Comparison of ENCODE assay signal across 8 mouse cellular contexts in genomic region chr11:117043524-117043923, GRCm38 (mm10).
A peak's percentile ranks its signal among the peaks of the same experiment; 100 is the strongest.
DNase-seq lines count a peak whose midpoint lies in the region; ATAC-seq and TF ChIP-seq lines count a peak whose summit lies in the region.

No protein-coding gene starts in this region.

- H3K27ac ChIP-seq in forebrain, embryonic 12.5 days = no peak overlapping the region
- H3K27ac ChIP-seq in midbrain, embryonic 16.5 days (ENCODE audit: low read length) = 0 out of 2 replicates have a peak overlapping the region, but pooled peaks have one; percentile 11
- no peak overlapping the region for H3K27ac ChIP-seq in spleen, adult 2 months (ENCODE audit: insufficient read depth, low read length)

- no peak for TF ChIP-seq POLR2A in spleen, adult 2 months (IDR thresholded peaks at IDR 0.05; ENCODE audit: low read depth, low read length)

- DNase-seq in MN1 (ENCODE audit: low spot score) = peak; percentile 68
- DNase-seq in adrenal gland, postnatal 4 days (ENCODE audit: low spot score in 2 of 2) = peak; percentile 46 to 47
- peak; percentile 57 to 71 for DNase-seq in heart, postnatal 36 days
- peak; percentile 59 to 79 for DNase-seq in left cerebral cortex, adult 8-10 months (ENCODE audit: low spot score in 2 of 2)
- peak in 1 of 2 experiments; percentile 52 for DNase-seq in spleen, adult 2 months (ENCODE audit: low read depth in 1 of 2, low spot score in 2 of 2)

- no peak overlapping the region for H3K9ac ChIP-seq in forebrain, embryonic 12.5 days
- H3K9ac ChIP-seq in midbrain, embryonic 16.5 days (ENCODE audit: low read depth, low read length) = peak overlapping the region; percentile 38; the same call in 1 of the 2 replicates

- H3K4me1 ChIP-seq in forebrain, embryonic 12.5 days = peaks cover 32% of the 10 kb centered on the region
- H3K4me1 ChIP-seq in midbrain, embryonic 16.5 days (ENCODE audit: control insufficient read depth, insufficient read depth, low read length) = peaks cover 16% of the 10 kb centered on the region; the same call in 1 of the 2 replicates
- no peaks in the 10 kb centered on the region for H3K4me1 ChIP-seq in spleen, adult 2 months (ENCODE audit: control insufficient read depth, insufficient read depth, insufficient read length)

- 6% methylated on average over 8 of the region's 8 CpGs for WGBS in forebrain, embryonic 12.5 days
- 8% methylated on average over 8 of the region's 8 CpGs for WGBS in midbrain, embryonic 16.5 days
- WGBS in spleen, adult 2 months = 5% methylated on average over 8 of the region's 8 CpGs

- intact Hi-C loops in heart, postnatal 36 days (cut with DNase I) = no loop called here

- peak; percentile 79; the same call in 1 of the 2 replicates for TF ChIP-seq CTCF in spleen, adult 2 months (IDR thresholded peaks at IDR 0.05; ENCODE audit: extremely low read depth, insufficient read depth, insufficient read length, insufficient replicate concordance)

- no peak overlapping the region for H3K4me3 ChIP-seq in forebrain, embryonic 12.5 days (replicated peaks)
- no peak overlapping the region for H3K4me3 ChIP-seq in midbrain, embryonic 16.5 days (ENCODE audit: low read depth, low read length)
- H3K4me3 ChIP-seq in spleen, adult 2 months (ENCODE audit: extremely low read depth, insufficient read depth, insufficient read length) = no peak overlapping the region

- H3K36me3 ChIP-seq in forebrain, embryonic 12.5 days (replicated peaks) = no peaks in the 10 kb centered on the region
- no peaks in the 10 kb centered on the region for H3K36me3 ChIP-seq in midbrain, embryonic 16.5 days (ENCODE audit: control insufficient read depth, insufficient read depth, low read length)
- H3K36me3 ChIP-seq in spleen, adult 2 months (ENCODE audit: control insufficient read depth, insufficient read depth, low read length) = no peaks in the 10 kb centered on the region

- ATAC-seq in forebrain, embryonic 12.5 days (ENCODE audit: low FRiP score) = 0 out of 2 replicates have a peak, but pooled peaks have one; percentile 37
- no peak for ATAC-seq in midbrain, embryonic 16.5 days
- no peak for ATAC-seq in activated CD4-positive, CD25-positive, alpha-beta regulatory T cell, adult 4 months

- no peak overlapping the region for H3K4me2 ChIP-seq in forebrain, embryonic 12.5 days
- H3K4me2 ChIP-seq in midbrain, embryonic 16.5 days (ENCODE audit: low read length) = no peak overlapping the region

- no peaks in the 10 kb centered on the region for H3K9me3 ChIP-seq in forebrain, embryonic 12.5 days
- no peaks in the 10 kb centered on the region for H3K9me3 ChIP-seq in midbrain, embryonic 16.5 days (replicated peaks; ENCODE audit: control insufficient read depth, low read length, poor library complexity, severe bottlenecking)

- peaks cover 12% of the 10 kb centered on the region; the same call in 1 of the 2 replicates for H3K27me3 ChIP-seq in forebrain, embryonic 12.5 days
- H3K27me3 ChIP-seq in midbrain, embryonic 16.5 days (ENCODE audit: control insufficient read depth, insufficient read depth, low read depth, low read length) = no peaks in the 10 kb centered on the region
- no peaks in the 10 kb centered on the region; the same call in 1 of the 2 replicates for H3K27me3 ChIP-seq in spleen, adult 2 months (ENCODE audit: control insufficient read depth, insufficient read depth, low read length)
